In genomic region chr16:57349039-57349438, GRCm38 (mm10) we compare ENCODE assay signal across 20 mouse cellular contexts. TPM values are rescaled to one million over a fixed set of nuclear protein-coding genes. Genes with fewer than 3 reads are reported as not detected.
A peak's percentile ranks its signal among the peaks of the same experiment; 100 is the strongest.
DNase-seq lines count a peak whose midpoint lies in the region; ATAC-seq lines count a peak whose summit lies in the region.
"Had no signal": no experiment of that assay in that cellular context is flagged by ENCODE, and none has a peak within 500 bp of the region (broad histone marks: within the 10 kb centered on the region; RNA-seq: fewer than 3 reads in every experiment).

No protein-coding gene starts in this region.

- no peak overlapping the region for H3K4me2 ChIP-seq in liver, embryonic 11.5 days
- H3K4me2 ChIP-seq: hindbrain, embryonic 15.5 days; limb, embryonic 13.5 days; lung, embryonic 14.5 days; stomach, embryonic 15.5 days had no signal

- no peak overlapping the region for H3K4me3 ChIP-seq in liver, embryonic 11.5 days (ENCODE audit: low read depth, low read length)
- H3K4me3 ChIP-seq: embryonic facial prominence, embryonic 10.5 days; hindbrain, embryonic 15.5 days; limb, embryonic 13.5 days; midbrain, embryonic 10.5 days; stomach, embryonic 15.5 days had no signal

- WGBS in liver, embryonic 11.5 days: 85% methylated on average over 3 of the region's 3 CpGs

- H3K9ac ChIP-seq in liver, embryonic 11.5 days (ENCODE audit: low read depth, low read length): no peak overlapping the region
- H3K9ac ChIP-seq: hindbrain, embryonic 15.5 days; limb, embryonic 13.5 days; lung, embryonic 14.5 days; stomach, embryonic 15.5 days had no signal

- no peaks in the 10 kb centered on the region for H3K9me3 ChIP-seq in liver, embryonic 11.5 days (ENCODE audit: control insufficient read depth, low read length)
- H3K9me3 ChIP-seq: embryonic facial prominence, embryonic 10.5 days; hindbrain, embryonic 15.5 days; limb, embryonic 13.5 days; midbrain, embryonic 10.5 days; stomach, embryonic 15.5 days had no signal

- peak; percentile 46 to 81 for DNase-seq in adrenal gland, adult (ENCODE audit: inconsistent age in 2 of 2, low spot score in 1 of 2)
- no peak for DNase-seq in adrenal gland, adult 18-20 months (ENCODE audit: low spot score in 2 of 2)
- DNase-seq in heart, adult 9 months (ENCODE audit: low spot score in 2 of 2): peak; percentile 61 to 71
- no peak for DNase-seq in heart, postnatal 4 days
- peak; percentile 8 for DNase-seq in cerebellum, adult 11 months
- peak; percentile 73 for DNase-seq in gastrocnemius, postnatal 25 days
- DNase-seq in liver, embryonic 11.5 days (ENCODE audit: low spot score): no peak
- DNase-seq: kidney, adult 2 months; lung, embryonic 14.5 days; thymus, postnatal 14 days had no signal

- H3K27me3 ChIP-seq in liver, embryonic 11.5 days (replicated peaks; ENCODE audit: control insufficient read depth, insufficient read depth, low read length): no peaks in the 10 kb centered on the region
- H3K27me3 ChIP-seq: CH12.LX; hindbrain, embryonic 15.5 days; limb, embryonic 13.5 days; stomach, embryonic 15.5 days had no signal

- no peak for ATAC-seq in inflammation-experienced regulatory T-cells, adult 6 months
- ATAC-seq in liver, embryonic 11.5 days (replicated peaks; ENCODE audit: low FRiP score): no peak
- ATAC-seq: activated CD4-positive, CD25-positive, alpha-beta regulatory T cell, adult 4 months had no signal

- H3K36me3 ChIP-seq in liver, embryonic 11.5 days (ENCODE audit: control insufficient read depth, insufficient read depth, low read length): no peaks in the 10 kb centered on the region
- H3K36me3 ChIP-seq: embryonic facial prominence, embryonic 10.5 days; hindbrain, embryonic 15.5 days; limb, embryonic 13.5 days; midbrain, embryonic 10.5 days; stomach, embryonic 15.5 days had no signal

- no peaks in the 10 kb centered on the region for H3K4me1 ChIP-seq in liver, embryonic 11.5 days (replicated peaks; ENCODE audit: control insufficient read depth, insufficient read depth, low read length)

- H3K27ac ChIP-seq in liver, embryonic 11.5 days (ENCODE audit: low read depth, low read length): no peak overlapping the region
- H3K27ac ChIP-seq: embryonic facial prominence, embryonic 10.5 days; hindbrain, embryonic 15.5 days; limb, embryonic 13.5 days; midbrain, embryonic 10.5 days; stomach, embryonic 15.5 days had no signal

RNA-seq across cellular contexts. Expression of gene Filip1l, which starts 3.9 kb away (rescaled TPM):
- total RNA-seq in adrenal gland, adult 18-20 months (2021): 10 to 100 TPM; 21.3 to 32.1 TPM
- total RNA-seq in heart, postnatal 4 days (2021): 10 to 100 TPM; 61.2 to 63.6 TPM
- total RNA-seq in gastrocnemius, postnatal 25 days (2021): 10 to 100 TPM; 44.0 to 45.9 TPM
- 10 to 100 TPM in 2 of 3 experiments, 1 to 10 TPM in 1; 7.9 to 20.4 (median 17.6) TPM for polyA plus RNA-seq in inflammation-experienced regulatory T-cells, adult 6 months (2017; shearing (Covaris generic))
- 9.3 and 9.4 TPM in 2 replicates for polyA plus RNA-seq in liver, embryonic 11.5 days (2014; fragmentation: Nextera tagmentation; extraction: Ambion mirVana)

RNA-seq across cellular contexts. Expression of gene Tmem30c, which starts 56.4 kb away (rescaled TPM):
- total RNA-seq in adrenal gland, adult 18-20 months (2021): not detected
- not detected for total RNA-seq in heart, postnatal 4 days (2021)
- not detected for total RNA-seq in gastrocnemius, postnatal 25 days (2021)
- polyA plus RNA-seq in inflammation-experienced regulatory T-cells, adult 6 months (2017; shearing (Covaris generic)): under 1 TPM in 1 of 3 experiments, not detected in 2; 0.11 TPM
- polyA plus RNA-seq in liver, embryonic 11.5 days (2014; fragmentation: Nextera tagmentation; extraction: Ambion mirVana): 0.13 TPM in 1 of 2 replicates, not detected in the other
- polyA plus RNA-seq: activated CD4-positive, CD25-positive, alpha-beta regulatory T cell, adult 4 months; heart, embryonic 16.5 days; kidney, adult 2 months; small intestine, adult 2 months had no signal

Comparison
In these comparisons a context has a peak if more than half of its experiments do, and no peak if none do; other contexts are left out.
1. DNase-seq: peak in adrenal gland, adult (2 of 2), heart, adult 9 months (2 of 2), cerebellum, adult 11 months (single experiment) and gastrocnemius, postnatal 25 days (single experiment); none in adrenal gland, adult 18-20 months (0 of 2), heart, postnatal 4 days (single experiment) and liver, embryonic 11.5 days (single experiment).